Mouse (Mus musculus) leukemia stem cell, adult 10-12 weeks (primary cell): ENCODE measurements around the gene Cd160. TPM values are rescaled to one million over a fixed set of nuclear protein-coding genes. Genes with fewer than 3 reads are reported as not detected.

Experiments used
- polyA plus RNA-seq: library from polyadenylated mRNA; stranded (reverse); fragments of >175 nt; gene quantifications from 2 replicates; pipeline ENCODE4 v1.2.3, GENCODE M21; 2012; ENCODE audit warnings: low replicate concordance

Cd160 gene
- polyA plus RNA-seq: 2.4 and 2.6 TPM in 2 replicates

DNA sequence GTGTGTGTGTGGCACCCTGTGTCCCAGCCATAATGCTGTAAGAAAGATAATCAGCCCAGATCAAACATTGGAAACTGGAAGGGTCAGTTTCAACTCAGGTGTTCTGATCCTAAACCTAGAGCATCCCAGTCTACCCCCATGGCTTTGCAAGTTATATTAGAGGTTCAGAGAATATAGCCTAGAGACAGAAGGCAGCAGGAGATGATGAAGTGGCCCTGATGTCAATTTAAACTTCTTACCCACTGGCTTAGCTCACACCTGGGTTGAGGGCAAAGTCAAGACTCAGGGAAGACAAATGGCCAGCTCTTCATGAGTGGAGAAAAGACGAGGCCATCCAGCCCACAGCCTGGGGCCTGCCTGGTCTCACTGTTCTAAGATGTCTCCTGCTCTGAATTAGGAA lies at the start of gene Cd160, which contains the start of gene Pdzk1:
Cd160 (minus strand) TSS at position 368 of the 400 bp plus-strand sequence.
Pdzk1 (plus strand) TSS at position 301 of the 400 bp plus-strand sequence.

Other genes with a start within 250 kb of the Cd160 start
- 9.2 and 13.8 TPM in 2 replicates for gene Polr3gl, start 235.2 kb downstream of the Cd160 start, polyA plus RNA-seq
- 0.19 and 0.30 TPM in 2 replicates for gene Ankrd34a, start 232.7 kb downstream of the Cd160 start, polyA plus RNA-seq
- 0.26 and 0.30 TPM in 2 replicates for gene Lix1l, start 228.2 kb downstream of the Cd160 start, polyA plus RNA-seq
- gene Rbm8a, start 199.4 kb downstream of the Cd160 start, polyA plus RNA-seq: 13.0 and 66.3 TPM in 2 replicates
- 2.5 and 5.2 TPM in 2 replicates for gene Pex11b, start 194.0 kb downstream of the Cd160 start, polyA plus RNA-seq
- 0.06 TPM in 1 of 2 replicates, not detected in the other for gene Gm42957, start 193.9 kb downstream of the Cd160 start, polyA plus RNA-seq
- gene Itga10, start 183.8 kb downstream of the Cd160 start, polyA plus RNA-seq: 0.03 and 0.09 TPM in 2 replicates
- gene Ankrd35, start 159.2 kb downstream of the Cd160 start, polyA plus RNA-seq: 0.12 and 0.19 TPM in 2 replicates
- 12.3 and 23.7 TPM in 2 replicates for gene Pias3, start 133.0 kb downstream of the Cd160 start, polyA plus RNA-seq
- gene Nudt17, start 120.8 kb downstream of the Cd160 start, polyA plus RNA-seq: 0.36 and 0.42 TPM in 2 replicates
- gene Polr3c, start 101.7 kb downstream of the Cd160 start, polyA plus RNA-seq: 3.9 and 4.2 TPM in 2 replicates
- gene Rnf115, start 101.7 kb downstream of the Cd160 start, polyA plus RNA-seq: 18.2 and 18.6 TPM in 2 replicates
- not detected in 2 replicates for gene Pdzk1, start 67 bp downstream of the Cd160 start, polyA plus RNA-seq
- 0.26 TPM in 1 of 2 replicates, not detected in the other for gene Gja5, start 75.3 kb upstream of the Cd160 start, polyA plus RNA-seq
- 0.93 and 4.1 TPM in 2 replicates for gene Gpr89, start 76.0 kb upstream of the Cd160 start, polyA plus RNA-seq
- not detected in 2 replicates for gene Gja8, start 96.7 kb upstream of the Cd160 start, polyA plus RNA-seq